Mouse (Mus musculus) forelimb bud, embryonic 11.5 days (tissue): ENCODE data around the gene 2900026A02Rik.

Experiments
- DNase-seq: peaks from one replicate; pipeline ENCODE4 v3.0.0-alpha.2; 2012; ENCODE audit warnings: low read depth, low spot score

The 2900026A02Rik gene

DNA sequence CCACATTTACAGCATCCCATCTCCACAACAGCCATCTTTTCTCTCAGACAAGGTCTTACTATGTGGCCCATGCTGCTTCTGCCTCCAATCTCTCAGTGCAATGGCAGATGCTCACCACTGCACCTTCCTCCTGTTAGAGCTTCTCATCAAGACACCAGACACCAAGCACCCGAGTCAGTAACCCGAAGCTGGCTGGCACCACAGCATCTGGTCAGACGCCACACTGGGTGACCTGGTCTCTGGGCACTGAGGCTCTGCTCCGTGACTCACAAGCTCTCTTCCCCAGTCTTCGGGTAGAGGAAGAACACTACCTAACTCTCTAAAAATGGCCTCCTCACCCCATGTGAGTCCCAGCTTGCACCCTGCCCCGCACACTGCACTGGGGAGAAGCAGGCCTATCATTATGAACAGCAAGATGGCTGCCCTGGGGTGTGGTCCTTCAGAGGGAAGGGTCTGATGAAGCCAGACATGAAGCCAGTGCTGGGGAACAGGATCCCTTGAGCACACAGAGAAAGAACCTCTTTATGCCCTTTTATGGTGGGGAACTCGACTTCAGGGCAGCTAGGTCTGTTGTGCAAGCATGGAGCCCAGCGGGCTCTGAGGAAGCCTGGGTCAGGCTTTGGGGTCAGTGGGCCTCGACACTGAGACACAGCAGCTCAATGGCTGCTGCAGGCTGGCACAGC lies 70.0 kb downstream of the 2900026A02Rik start:
- DNase-seq, result no peak

- DNase-seq, result no peak
These were observed 72.0 kb downstream of the 2900026A02Rik start for GRCm38 (mm10) chr5:113149052-113149451.

- no peak for DNase-seq
These were observed 73.0 kb downstream of the 2900026A02Rik start for GRCm38 (mm10) chr5:113147994-113148471.

DNA sequence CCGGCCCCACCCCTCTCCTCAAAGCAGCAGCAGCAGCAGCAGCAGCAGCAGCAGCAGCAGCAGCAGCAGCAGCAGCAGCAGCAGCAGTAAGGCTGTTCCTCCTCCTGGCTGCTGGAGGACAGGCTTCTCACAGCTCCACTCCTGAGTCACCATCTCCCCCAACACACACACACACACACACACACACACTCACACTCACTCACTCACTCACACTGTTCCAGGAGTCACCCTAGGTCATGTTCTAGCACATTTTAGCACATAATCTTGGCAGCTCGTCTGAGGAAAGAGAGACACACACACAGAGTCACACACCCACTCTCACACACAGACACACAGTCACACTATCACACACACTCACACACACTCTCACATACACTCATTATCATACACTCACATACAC lies 74.4 kb downstream of the 2900026A02Rik start:
- DNase-seq, result no peak

DNA sequence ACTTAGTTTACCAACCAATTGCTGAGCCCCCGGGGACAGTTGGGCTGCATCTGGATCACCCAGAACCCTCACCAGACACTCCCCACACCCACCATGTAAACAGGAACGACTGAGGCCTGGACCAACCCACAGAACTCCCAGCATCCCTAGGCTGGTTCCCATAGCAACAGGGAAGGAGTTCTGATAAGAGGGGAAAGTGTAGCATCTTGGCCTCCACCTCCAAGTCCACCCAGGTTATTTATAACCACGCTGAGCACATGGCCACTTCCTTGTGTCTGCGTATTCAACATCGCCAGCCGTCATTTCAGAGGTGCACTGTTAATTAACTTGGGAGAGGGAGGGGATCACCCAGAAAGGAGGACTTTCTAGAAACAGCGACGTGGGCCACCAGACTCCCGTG lies 75.9 kb downstream of the 2900026A02Rik start:
- DNase-seq, result no peak

DNA sequence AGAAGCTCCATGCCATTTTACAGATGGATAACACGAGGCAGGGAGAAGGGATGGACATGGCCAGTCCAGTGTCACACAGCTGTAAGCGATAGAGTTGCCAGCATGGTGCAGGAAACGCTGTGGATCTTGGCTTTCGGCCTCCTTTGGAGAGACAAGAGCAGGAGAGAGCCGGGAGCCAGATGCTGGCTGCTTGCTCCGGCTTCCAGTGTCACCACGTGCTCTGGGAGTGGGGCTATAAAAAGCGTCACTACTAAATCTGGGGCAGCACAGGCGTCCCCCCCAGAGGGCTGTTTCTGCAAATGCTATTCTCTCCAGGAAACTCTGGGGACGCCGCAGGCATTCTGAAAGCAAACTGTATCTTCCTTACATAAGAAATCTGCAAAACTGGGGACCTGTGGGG lies 78.5 kb downstream of the 2900026A02Rik start:
- no peak for DNase-seq

DNA sequence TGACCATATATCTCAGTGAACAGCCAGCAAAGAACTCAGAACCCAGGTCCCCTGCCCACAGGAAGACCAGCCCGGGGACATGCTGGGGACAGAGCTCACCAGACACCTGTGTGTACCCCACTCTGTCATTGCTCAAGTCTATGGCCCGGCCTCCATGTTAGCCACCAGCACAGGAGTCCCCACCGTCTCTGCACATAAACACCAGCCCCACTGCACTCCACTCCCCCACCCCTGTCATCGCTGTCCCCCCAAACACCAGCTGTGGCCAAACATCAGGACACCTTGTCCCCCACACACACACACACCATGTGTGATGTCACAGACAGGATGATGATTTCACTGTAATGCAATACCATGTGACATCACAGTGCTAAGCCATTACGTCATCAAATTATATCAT lies 79.0 kb downstream of the 2900026A02Rik start:
- DNase-seq, result no peak

DNA sequence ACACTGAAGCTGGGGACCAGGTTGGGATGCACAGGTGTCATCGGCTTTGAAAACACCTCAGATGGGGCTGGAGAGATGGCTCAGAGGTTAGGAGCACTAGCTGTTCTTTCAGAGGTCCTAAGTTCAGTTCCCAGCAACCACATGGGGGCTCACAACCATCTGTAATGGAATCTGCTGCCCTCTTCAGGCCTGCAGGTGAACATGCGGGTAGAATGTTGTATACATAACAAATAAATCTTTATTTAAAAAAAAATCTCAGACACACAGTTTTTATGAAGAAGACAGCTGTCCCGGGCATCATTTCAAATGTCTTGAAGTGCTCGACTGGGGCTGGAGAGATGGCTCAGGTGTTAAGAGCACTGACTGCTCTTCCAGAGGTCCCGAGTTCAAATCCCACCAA lies 80.2 kb downstream of the 2900026A02Rik start:
- DNase-seq, result no peak

DNA sequence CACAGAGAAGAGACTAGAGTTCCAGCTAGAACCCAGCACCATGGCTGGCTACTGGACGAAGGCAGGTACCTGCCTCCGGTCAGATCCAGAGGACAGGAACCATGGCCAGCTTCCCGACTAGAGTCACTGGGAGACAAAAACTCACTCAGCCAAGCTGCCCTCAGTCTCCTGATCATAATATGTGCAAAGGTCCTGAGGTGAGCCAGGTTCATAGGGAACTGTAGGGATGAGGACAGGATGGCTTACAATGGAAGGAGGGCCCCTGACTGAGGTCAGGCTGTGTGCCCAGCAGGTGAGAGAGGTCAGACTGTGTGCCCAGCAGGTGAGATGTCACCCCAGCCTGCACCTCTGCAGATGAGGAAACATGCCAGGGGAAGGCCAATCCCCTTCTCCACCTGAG lies 81.0 kb downstream of the 2900026A02Rik start:
- DNase-seq, result no peak

DNA sequence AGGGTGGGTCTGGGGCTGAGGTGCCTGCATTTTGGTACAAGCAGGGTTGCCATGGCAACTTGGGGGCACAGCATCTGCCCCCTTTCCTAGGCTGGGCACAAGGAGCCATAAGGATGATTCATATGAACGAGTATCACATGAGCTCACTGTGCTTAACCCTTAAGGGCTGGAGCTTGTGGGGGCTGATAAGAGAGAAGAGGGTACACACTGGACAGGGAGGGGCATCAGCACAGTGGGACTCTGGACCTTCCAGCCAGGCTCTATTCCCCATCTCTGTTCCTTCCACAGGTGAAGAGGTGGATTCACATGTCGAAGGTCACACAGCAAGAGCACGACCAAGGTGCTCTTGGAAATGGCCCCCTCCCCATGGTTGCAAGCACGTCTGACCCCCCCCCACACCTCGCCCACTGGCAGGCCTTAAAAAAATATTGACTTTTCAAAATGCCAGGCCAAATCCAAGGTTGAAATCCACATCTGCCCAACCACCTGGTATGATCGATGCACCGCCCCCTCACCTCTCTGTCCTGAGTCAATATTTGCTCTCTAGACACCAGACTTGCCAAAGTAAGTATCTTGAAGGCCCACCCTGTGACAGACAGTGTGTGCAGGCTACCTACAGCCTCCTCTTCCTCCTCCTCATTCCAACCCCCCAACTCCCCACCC lies 81.8 kb downstream of the 2900026A02Rik start:
- DNase-seq, result no peak

DNA sequence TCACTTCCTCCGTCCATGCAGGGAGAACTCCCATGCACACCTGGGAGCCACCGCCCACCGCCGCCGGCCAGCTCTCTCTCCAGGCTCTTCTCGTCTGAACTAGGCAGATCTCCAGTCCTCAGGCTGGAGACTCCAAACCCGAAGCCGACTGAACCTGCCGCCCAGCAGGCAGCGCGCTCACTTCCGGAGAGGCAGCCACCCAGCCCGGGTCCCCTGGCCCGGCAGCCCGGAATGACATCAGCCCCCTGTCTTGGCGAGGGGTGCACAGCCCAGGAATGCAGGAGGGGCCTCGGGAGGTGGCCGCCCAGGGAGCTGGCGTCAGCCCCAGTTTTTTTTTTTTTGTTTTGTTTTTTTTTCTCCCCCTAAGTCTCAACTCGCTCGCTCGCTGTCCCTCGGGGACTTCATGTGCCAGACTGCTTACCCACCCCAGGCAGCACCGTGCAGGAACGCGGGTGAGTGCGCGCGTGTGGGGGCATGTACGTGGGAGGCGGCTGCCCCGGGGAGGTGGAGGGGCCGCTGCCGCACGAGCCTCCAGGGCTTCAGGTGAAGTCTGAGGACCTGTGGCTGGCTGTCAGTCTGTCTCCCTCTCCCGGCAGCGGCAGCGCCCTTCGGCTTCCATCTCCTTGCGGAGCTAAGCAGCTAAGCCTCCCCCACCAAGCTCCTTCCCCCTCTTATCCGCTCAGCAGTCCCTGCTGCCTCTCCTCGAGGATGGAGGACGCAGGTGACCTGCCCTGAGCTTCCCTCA lies 82.5 kb downstream of the 2900026A02Rik start:
- DNase-seq, result no peak

DNA sequence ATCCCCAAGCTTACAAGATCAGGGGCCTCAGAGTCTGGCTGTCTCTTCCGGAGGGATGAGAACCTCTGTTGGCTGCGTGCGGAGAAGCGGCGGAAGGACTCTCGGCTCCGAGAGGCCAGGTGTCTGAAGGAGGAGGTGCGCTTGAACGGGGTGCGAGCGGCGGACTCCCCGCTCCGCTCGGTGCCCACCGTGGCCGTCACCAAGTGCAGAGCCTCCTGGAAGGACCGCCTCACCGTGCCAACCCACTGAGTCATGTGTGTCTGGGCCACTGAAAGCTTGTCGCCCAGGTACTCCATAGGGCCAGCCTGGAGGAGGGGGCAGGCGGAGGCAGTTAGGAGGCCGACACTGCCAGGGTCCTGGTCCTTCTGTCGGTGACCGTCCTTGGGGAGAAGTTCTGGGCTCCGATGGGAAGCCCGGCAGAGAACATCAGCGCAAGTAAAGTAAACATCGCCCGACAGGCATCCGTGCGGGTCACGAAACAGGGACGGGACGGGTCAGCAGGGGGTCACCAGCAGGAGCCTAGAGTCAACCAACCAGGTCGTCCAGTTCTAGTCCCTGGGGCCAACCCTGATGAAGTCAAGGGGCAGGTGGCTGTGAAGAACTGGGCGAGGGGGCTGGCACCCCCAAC lies 83.2 kb downstream of the 2900026A02Rik start:
- DNase-seq, result no peak

- DNase-seq, result no peak
These were observed 84.0 kb downstream of the 2900026A02Rik start for GRCm38 (mm10) chr5:113136951-113137487.

- DNase-seq, result no peak
These were observed 85.5 kb downstream of the 2900026A02Rik start for GRCm38 (mm10) chr5:113135513-113135912.

GRCm38 (mm10) chr5:113133722-113134710 lies 87.0 kb downstream of the 2900026A02Rik start:
- DNase-seq, result no peak

DNA sequence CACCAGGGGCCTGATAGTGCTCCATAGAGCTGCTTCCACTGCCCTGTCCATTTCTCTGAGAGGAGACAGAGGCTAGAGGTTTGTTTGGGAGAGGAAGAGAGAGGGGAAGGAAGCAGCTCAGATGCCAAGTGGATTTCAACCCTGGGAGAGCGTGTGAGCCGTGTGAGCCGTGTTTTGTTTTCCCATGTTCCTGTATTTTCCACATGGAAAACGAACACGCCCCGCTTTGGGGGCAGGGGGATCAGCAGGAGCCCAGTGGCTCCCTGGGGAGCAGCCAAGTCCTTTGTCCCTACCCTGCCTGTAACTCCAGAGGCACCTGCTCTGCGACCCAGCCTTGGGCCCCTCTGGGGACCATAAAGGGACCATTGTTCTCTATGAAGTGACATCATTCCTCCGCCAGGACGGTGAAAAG lies 88.0 kb downstream of the 2900026A02Rik start:
- peak; percentile 67 for DNase-seq

- no peak for DNase-seq
These were observed 88.4 kb downstream of the 2900026A02Rik start for GRCm38 (mm10) chr5:113132635-113133041.

DNA sequence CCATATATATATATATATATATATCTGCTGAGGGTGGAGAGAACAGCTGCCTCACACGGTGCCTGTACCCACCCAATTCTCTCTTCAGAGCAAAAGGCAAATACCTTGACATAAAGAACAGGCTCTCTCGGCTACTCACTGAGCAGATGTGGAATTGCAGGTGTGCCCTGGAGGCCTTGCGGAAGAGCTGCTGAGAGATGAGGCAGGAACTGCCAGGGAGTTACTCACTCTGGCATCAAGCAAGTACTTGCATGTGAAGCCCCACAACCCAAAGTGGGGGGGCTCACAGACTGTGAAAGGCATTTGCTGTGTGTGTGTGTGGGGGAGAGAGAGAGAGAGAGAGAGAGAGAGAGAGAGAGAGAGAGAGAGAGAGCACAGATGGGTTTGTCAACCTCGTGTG lies 92.6 kb downstream of the 2900026A02Rik start:
- DNase-seq, result no peak

- DNase-seq, result no peak
These were observed 94.6 kb downstream of the 2900026A02Rik start for GRCm38 (mm10) chr5:113126476-113126875.

DNA sequence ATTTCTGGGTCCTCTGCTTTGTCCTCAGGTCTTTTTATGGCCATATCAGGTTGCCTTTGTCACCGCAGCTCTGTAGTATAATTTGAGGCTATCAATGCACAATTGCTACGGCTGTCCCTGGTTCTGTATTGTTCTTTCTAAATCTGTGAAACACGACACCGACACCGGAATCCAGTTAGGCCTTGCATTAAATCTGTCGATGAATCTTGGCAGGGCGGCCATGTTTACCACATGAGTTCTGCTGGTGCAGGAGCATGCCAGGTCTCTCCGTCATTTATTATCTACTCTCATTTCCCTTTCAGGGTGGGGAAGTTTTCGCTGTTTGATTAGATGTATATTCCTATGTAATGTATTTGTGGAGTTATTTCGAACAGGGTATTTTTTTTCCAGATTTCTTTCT lies 97.3 kb downstream of the 2900026A02Rik start:
- no peak for DNase-seq
